ENCODE assay signal across 8 mouse cellular contexts in the genomic region with DNA sequence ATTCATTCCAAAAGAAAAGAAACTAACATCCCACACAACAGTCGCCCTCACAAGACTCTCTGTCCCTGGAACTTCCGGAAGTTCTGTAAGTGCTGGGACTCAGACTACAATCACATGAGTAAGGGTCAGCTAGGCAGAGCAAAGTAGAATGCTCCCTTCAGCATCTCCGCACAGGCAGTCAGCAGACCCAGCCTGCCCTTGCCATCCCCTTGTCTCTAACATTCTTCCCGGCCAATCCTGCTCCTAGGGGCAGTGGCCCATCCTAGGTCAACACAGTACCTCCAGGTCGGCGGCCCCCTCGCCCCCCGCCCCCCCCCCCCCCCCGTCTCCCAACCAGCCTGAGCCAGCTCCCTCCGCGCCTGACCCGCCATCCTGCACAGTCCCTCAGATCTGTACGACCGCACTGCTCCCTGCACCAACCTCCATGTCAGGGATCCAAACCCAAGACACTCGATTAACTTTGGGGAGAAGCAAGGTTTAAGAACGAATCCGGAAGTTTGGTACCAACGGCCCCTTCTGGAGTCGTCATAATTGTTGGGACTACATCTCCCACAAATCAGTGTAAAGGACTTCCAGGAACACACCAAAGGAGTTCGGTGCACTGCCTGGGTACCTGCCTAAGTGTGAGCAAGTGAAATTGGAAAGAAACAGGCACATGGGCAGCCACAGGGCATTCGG. TPM values are rescaled to one million over a fixed set of nuclear protein-coding genes. Genes with fewer than 3 reads are reported as not detected.
A peak's percentile ranks its signal among the peaks of the same experiment; 100 is the strongest.
DNase-seq lines count a peak whose midpoint lies in the region; ATAC-seq and TF ChIP-seq lines count a peak whose summit lies in the region.

Gene Zfp65 (minus strand): TSS at position 533 of the 678 bp plus-strand sequence.

- peak within 1 kb of the TSS; percentile 68 for H3K4me2 ChIP-seq in lung, embryonic 15.5 days

- H3K27me3 ChIP-seq in G1E (ENCODE audit: insufficient read depth, low read length), result no peaks in the 10 kb centered on the region
- H3K27me3 ChIP-seq in cerebellum, adult 2 months (ENCODE audit: control insufficient read depth, insufficient read depth, low read length), result no peaks in the 10 kb centered on the region
- H3K27me3 ChIP-seq in lung, embryonic 15.5 days, result no peaks in the 10 kb centered on the region

- H3K9ac ChIP-seq in lung, embryonic 15.5 days, result peak within 1 kb of the TSS; percentile 59

- no peak within 1 kb of the TSS for H3K4me3 ChIP-seq in G1E (ENCODE audit: low read depth, low read length)
- peak within 1 kb of the TSS; percentile 97 for H3K4me3 ChIP-seq in cerebellum, adult 2 months (replicated peaks; ENCODE audit: insufficient read depth, low read depth, low read length)
- H3K4me3 ChIP-seq in lung, embryonic 15.5 days, result peak within 1 kb of the TSS; percentile 60
- H3K4me3 ChIP-seq in olfactory bulb, adult 2 months (ENCODE audit: insufficient read depth, low read depth, low read length), result peak within 1 kb of the TSS; percentile 74

- DNase-seq in G1E (ENCODE audit: low spot score), result no peak
- peak; percentile 68 to 74 for DNase-seq in cerebellum, adult 2 months
- DNase-seq in layer of hippocampus, adult 9-11 months, result peak; percentile 74
- peak; percentile 12 to 13 for DNase-seq in thymus, postnatal 10 days (ENCODE audit: low spot score in 2 of 2)

- H3K4me1 ChIP-seq in G1E (ENCODE audit: insufficient read depth, low read depth, low read length), result peaks cover 3% of the 10 kb centered on the region; the same call in 1 of the 2 replicates
- H3K4me1 ChIP-seq in cerebellum, adult 2 months (ENCODE audit: control insufficient read depth, insufficient read depth, low read length), result no peaks in the 10 kb centered on the region; the same call in 1 of the 2 replicates
- H3K4me1 ChIP-seq in lung, embryonic 15.5 days, result peaks cover 9% of the 10 kb centered on the region; the same call in 1 of the 2 replicates
- H3K4me1 ChIP-seq in olfactory bulb, adult 2 months (ENCODE audit: control insufficient read depth, insufficient read depth, low read length), result no peaks in the 10 kb centered on the region

- TF ChIP-seq POLR2A in cerebellum, adult 2 months (IDR thresholded peaks at IDR 0.05; ENCODE audit: borderline replicate concordance, insufficient read depth, low read length), result peak; percentile 35; the same call in 1 of the 2 replicates
- no peak for TF ChIP-seq POLR2A in olfactory bulb, adult 2 months (IDR thresholded peaks at IDR 0.05; ENCODE audit: insufficient read depth, low read depth, low read length)

- ATAC-seq in G1E (ENCODE audit: extremely low read depth, insufficient number of reproducible peaks, low FRiP score, poor library complexity, severe bottlenecking), result no peak
- ATAC-seq in frontal cortex, adult (ENCODE audit: low TSS enrichment), result peak; percentile 93
- peak; percentile 57 to 65 for ATAC-seq in hematopoietic stem cell, adult 5-6 weeks (replicated peaks in 1 of 2; ENCODE audit: insufficient read depth in 1 of 2, low FRiP score in 2 of 2, low TSS enrichment in 1 of 2, low read depth in 1 of 2, poor library complexity in 2 of 2, severe bottlenecking in 2 of 2)
- peak; percentile 85 for ATAC-seq in lung, embryonic 15.5 days (ENCODE audit: borderline replicate concordance, extremely low read depth, low FRiP score, low TSS enrichment)

- peaks cover 7% of the 10 kb centered on the region for H3K9me3 ChIP-seq in G1E (replicated peaks)
- no peaks in the 10 kb centered on the region for H3K9me3 ChIP-seq in lung, embryonic 15.5 days

- H3K36me3 ChIP-seq in G1E (replicated peaks), result no peaks in the 10 kb centered on the region
- H3K36me3 ChIP-seq in lung, embryonic 15.5 days, result no peaks in the 10 kb centered on the region

- TF ChIP-seq CTCF in G1E (IDR thresholded peaks at IDR 0.05; ENCODE audit: low read depth, low read length), result no peak
- TF ChIP-seq CTCF in cerebellum, adult 2 months (IDR thresholded peaks at IDR 0.05; ENCODE audit: borderline replicate concordance, insufficient read depth, low read depth, low read length), result no peak
- no peak for TF ChIP-seq CTCF in olfactory bulb, adult 2 months (IDR thresholded peaks at IDR 0.05; ENCODE audit: insufficient read depth, low read depth, low read length)

- 5% methylated on average over 17 of the region's 21 CpGs for WGBS in cerebellum, adult 2 months
- WGBS in lung, embryonic 15.5 days, result 2% methylated on average over 16 of the region's 21 CpGs
- 2% methylated on average over 19 of the region's 21 CpGs for WGBS in olfactory bulb, adult 2 months

- H3K27ac ChIP-seq in cerebellum, adult 2 months (ENCODE audit: insufficient read depth, low read length), result no peak within 1 kb of the TSS; the same call in 1 of the 2 replicates
- peak within 1 kb of the TSS; percentile 47; the same call in 1 of the 2 replicates for H3K27ac ChIP-seq in lung, embryonic 15.5 days
- H3K27ac ChIP-seq in olfactory bulb, adult 2 months (ENCODE audit: insufficient read depth, low read depth, low read length), result 0 out of 2 replicates have a peak within 1 kb of the TSS, but pooled peaks have one; percentile 17

RNA-seq across cellular contexts. Expression of gene Zfp65, which starts in this region (rescaled TPM):
- total RNA-seq in G1E (2014; fragmentation: Nextera tagmentation), result 16.5 and 17.2 TPM in 2 replicates
- 14.6 and 22.7 TPM in 2 replicates for total RNA-seq in G1E (2017)
- 0.36 and 0.78 TPM in 2 replicates for polyA plus RNA-seq in G1E (2012)
- 4.4 and 4.9 TPM in 2 replicates for polyA plus RNA-seq in cerebellum, adult 2 months (2012; rRNA removed)
- total RNA-seq in hematopoietic stem cell, adult 5-6 weeks (2017), result 23.2 and 29.6 TPM in 2 replicates
- 6.1 and 6.6 TPM in 2 replicates for polyA plus RNA-seq in lung, embryonic 15.5 days (2015; fragmentation: Nextera tagmentation; extraction: Ambion mirVana)
- not detected in 2 replicates for polyA plus RNA-seq in olfactory bulb, adult 2 months (2012; ENCODE audit: insufficient read depth, insufficient read length, low replicate concordance, missing spikeins)
